Mouse (Mus musculus): Measurements from ENCODE around the gene Mag.

DNA sequence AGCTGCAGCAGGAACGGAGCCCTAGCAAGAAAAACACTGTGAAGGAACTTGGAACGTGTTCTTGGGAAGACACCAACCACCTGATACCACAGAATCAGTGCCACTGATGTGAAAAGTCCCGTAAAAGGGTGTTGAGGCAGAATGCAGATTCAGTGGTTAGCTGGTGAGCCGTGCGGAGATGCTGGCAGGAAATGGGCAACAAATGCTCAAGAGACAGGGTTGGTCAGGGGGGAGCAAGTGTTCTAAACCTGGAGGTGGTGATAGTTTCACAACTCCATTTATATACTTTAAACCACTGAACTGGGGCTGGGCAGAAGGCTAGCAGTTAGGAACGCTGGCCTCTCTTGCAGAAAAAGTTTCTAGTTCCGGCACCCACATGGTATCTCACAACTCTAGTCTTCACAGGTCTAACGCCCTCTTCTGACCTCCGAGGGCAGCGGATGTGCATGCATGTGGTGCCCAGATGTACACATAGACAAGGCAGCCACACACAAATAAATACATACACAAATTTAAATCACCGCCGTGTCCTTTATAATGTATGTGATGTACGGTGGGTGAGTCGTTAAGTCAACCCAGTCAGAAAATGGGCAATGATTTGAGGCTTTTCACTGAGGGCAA, 27.0 kb downstream of the Mag start:
- TF ChIP-seq CTCF (IDR thresholded peaks at IDR 0.05; ENCODE audit: borderline replicate concordance, extremely low read depth, insufficient read depth, insufficient read length), result no peak
- TF ChIP-seq POLR2A (IDR thresholded peaks at IDR 0.05; ENCODE audit: borderline replicate concordance, extremely low read depth, insufficient read depth, insufficient read length, poor library complexity, severe bottlenecking), result no peak

All from brain, embryonic 14.5 days (tissue).